Mouse (Mus musculus) forebrain, embryonic 11.5 days (tissue): ENCODE results near the gene Ehd4. TPM values are rescaled to one million over a fixed set of nuclear protein-coding genes. Genes with fewer than 3 reads are reported as not detected.

Source experiments
- ATAC-seq: fragments of 200-750 bp; cut with Nextera tagmentation; replicated peaks from 2 replicates; pipeline ENCODE4 v1.8.0; 2017; ENCODE audit warnings: moderate TSS enrichment; ENCODE audit not compliant: low FRiP score
- DNase-seq: peaks from one replicate; pipeline ENCODE4 v3.0.0-alpha.2; 2017; ENCODE audit warnings: low spot score
- H3K27ac ChIP-seq: fragments of 300-500 bp; sonication (generic); 2 replicates; pipeline ENCODE4 v1.5.1; 2014; ENCODE audit warnings: low read depth, low read length
- H3K27me3 ChIP-seq: fragments of 300-500 bp; sonication (generic); 2 replicates; pipeline ENCODE4 v1.6.1; 2014; ENCODE audit warnings: mild to moderate bottlenecking, low read length, mixed read lengths; ENCODE audit not compliant: control insufficient read depth, insufficient read depth
- H3K36me3 ChIP-seq: fragments of 300-500 bp; sonication (generic); 2 replicates; pipeline ENCODE4 v1.6.1; 2014; ENCODE audit warnings: mild to moderate bottlenecking, low read length, moderate library complexity, mixed read lengths; ENCODE audit not compliant: control insufficient read depth, insufficient read depth
- H3K4me1 ChIP-seq: fragments of 300-500 bp; sonication (generic); replicated peaks from 2 replicates; pipeline ENCODE4 v1.6.1; 2014; ENCODE audit warnings: low read length, mixed read lengths; ENCODE audit not compliant: control insufficient read depth, insufficient read depth
- H3K4me2 ChIP-seq: fragments of 300-500 bp; sonication (generic); 2 replicates; pipeline ENCODE4 v1.6.1; 2014; ENCODE audit warnings: low read depth, mild to moderate bottlenecking, low read length, moderate library complexity, mixed read lengths; ENCODE audit not compliant: severe bottlenecking
- H3K4me3 ChIP-seq: fragments of 300-500 bp; sonication (generic); 2 replicates; pipeline ENCODE4 v1.5.1; 2014; ENCODE audit warnings: low read depth, low read length
- H3K9ac ChIP-seq: fragments of 300-500 bp; sonication (generic); 2 replicates; pipeline ENCODE4 v1.6.1; 2014; ENCODE audit warnings: low read length
- H3K9me3 ChIP-seq: fragments of 300-500 bp; sonication (generic); 2 replicates; pipeline ENCODE4 v1.6.1; 2016; ENCODE audit warnings: low read length, mixed read lengths; ENCODE audit not compliant: control insufficient read depth
- WGBS: fragments of 180-500 bp; shearing (Covaris S2); extraction: QIAGEN DNeasy Blood & Tissue Kit; methylation state at CpG from one replicate; pipeline ENCODE4 v1.1.7; 2014; 5-methylcytosine and 5-hydroxymethylcytosine counted together
- polyA plus RNA-seq: library from polyadenylated mRNA; unstranded; fragments of >200 nt; fragmentation: Nextera tagmentation; extraction: Ambion mirVana; gene quantifications from 2 replicates; pipeline ENCODE4 v1.2.1, GENCODE M21; 2014

Ehd4 gene
- polyA plus RNA-seq, 1 experiment from 2014 or later: 13.1 TPM

DNA sequence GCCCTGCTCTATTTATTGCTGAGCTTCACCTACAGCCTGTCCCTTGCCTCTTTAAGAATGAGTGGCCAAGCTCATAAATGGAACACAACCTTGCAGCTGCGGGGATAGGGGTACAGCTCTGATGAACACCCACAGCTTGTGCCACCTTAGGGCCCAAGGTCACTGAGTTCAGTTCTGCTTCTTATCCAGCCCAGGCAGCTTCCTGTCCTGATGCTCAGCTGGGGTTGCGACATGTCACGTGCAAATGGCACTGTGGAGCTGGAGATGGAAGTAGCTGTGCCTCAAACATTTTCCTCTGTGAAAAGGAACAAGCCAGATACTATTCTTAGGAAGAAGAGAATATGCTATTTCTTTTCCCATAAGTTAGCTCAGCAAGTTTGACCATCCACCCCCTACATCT, 54.5 kb downstream of the Ehd4 start:
- Histone ChIP-seq H3K9me3 (no peaks in the 10 kb centered on the region), H3K4me1 (no peaks in the 10 kb centered on the region), H3K27me3 (no peaks in the 10 kb centered on the region), H3K4me2 (no peak overlapping the region), H3K9ac (no peak overlapping the region), H3K4me3 (no peak overlapping the region), H3K36me3 (no peaks in the 10 kb centered on the region), H3K27ac (no peak overlapping the region)
- ATAC-seq: no peak
- no peak for DNase-seq
- WGBS: 81% methylated on average over 3 of the region's 3 CpGs

DNA sequence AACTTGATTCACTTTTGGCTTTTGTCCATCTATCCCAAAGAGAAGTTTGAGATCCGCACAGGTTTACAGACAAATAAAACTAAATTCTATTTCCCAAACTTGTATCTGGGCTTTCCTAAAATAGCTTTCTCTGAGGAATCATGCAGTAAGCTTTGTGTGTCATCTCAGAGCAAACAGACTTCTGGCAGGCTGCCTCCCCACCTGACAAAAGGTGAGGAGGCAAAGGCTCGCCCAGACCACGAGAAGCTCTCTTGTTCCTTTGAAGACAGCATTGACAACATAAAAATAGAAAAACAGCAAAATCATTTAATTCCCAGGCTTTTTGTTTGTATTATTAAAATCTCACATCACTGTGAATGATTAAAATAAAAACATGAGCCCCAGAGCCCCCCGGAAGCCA, 55.1 kb downstream of the Ehd4 start:
- no peaks in the 10 kb centered on the region for H3K27me3 ChIP-seq
- no peaks in the 10 kb centered on the region for H3K9me3 ChIP-seq
- ATAC-seq (no peak), DNase-seq (no peak)
- H3K4me3 ChIP-seq: no peak overlapping the region
- WGBS: 89% methylated on average over 4 of the region's 4 CpGs
- no peak overlapping the region for H3K27ac ChIP-seq
- H3K4me1 ChIP-seq: no peaks in the 10 kb centered on the region
- no peak overlapping the region for H3K4me2 ChIP-seq
- H3K9ac ChIP-seq: no peak overlapping the region
- H3K36me3 ChIP-seq: no peaks in the 10 kb centered on the region

DNA sequence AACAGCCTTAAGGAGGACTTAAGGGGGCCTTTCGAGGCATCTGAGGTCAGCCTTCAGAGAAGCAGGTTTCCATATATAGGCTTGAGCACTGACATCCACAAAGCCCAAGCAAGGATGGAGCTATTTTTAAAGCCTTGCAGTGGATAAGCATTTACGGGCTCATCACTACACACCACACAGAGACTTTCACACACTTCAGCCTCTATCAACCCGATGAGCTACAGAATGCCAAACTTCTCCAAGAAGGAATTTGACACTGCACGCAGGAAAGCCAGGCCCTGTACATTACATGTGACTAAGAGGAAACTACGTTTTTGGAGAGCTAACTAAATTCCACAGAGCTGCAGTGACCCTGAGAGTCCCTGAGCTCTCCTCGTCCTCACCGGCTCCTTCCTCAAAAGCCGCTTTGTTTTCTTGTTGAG, 55.6 kb downstream of the Ehd4 start:
- WGBS: 78% methylated on average over 8 of the region's 8 CpGs
- Histone ChIP-seq H3K27ac (no peak overlapping the region), H3K4me2 (no peak overlapping the region), H3K4me1 (no peaks in the 10 kb centered on the region), H3K36me3 (no peaks in the 10 kb centered on the region), H3K27me3 (no peaks in the 10 kb centered on the region), H3K4me3 (no peak overlapping the region), H3K9ac (no peak overlapping the region), H3K9me3 (no peaks in the 10 kb centered on the region)
- no peak for ATAC-seq
- no peak for DNase-seq

DNA sequence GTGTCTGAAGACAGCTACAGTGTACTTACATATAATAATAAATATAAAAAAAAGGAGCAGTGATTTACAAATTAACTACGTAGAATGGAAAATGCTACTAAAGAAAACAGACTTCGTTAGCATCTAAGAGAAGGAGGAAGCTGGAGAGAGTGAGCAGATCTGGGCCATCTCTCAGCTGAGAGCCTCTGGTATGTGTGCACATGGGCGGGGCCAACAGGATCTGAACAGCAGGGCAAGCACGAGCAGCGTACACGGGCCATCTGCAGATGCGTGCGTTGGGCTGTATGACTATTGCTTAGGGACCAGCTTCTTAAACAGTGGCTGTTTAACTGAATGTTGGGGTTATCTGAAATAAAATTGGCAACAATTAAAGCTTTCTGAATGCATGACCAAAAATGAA, 56.5 kb downstream of the Ehd4 start:
- no peak overlapping the region for H3K9ac ChIP-seq
- no peaks in the 10 kb centered on the region for H3K36me3 ChIP-seq
- H3K27ac ChIP-seq: no peak overlapping the region
- DNase-seq (no peak), ATAC-seq (no peak)
- H3K4me3 ChIP-seq: no peak overlapping the region
- no peaks in the 10 kb centered on the region for H3K27me3 ChIP-seq
- H3K4me2 ChIP-seq: no peak overlapping the region
- WGBS: 93% methylated on average over 8 of the region's 8 CpGs
- H3K9me3 ChIP-seq: no peaks in the 10 kb centered on the region
- no peaks in the 10 kb centered on the region for H3K4me1 ChIP-seq

DNA sequence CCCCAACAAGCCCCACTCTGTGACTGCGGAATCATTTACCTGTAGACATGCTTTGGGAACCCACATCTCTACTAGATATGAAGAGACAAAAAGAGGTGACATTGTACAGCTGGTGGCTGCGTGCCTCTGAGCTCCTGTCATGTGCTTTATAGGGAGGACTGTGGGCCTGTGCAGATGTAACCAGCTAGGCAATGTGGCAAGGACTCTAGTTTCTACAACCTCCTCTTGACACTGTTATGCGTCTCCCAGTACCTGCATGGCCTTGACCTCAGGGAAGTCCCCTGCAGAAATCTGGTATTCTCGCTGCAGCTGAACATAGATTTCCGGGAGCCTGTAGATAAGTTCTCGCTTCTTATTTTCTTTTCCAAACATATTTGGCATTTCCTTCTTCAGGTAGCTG, 57.7 kb downstream of the Ehd4 start:
- no peak overlapping the region for H3K4me3 ChIP-seq
- H3K27me3 ChIP-seq: no peaks in the 10 kb centered on the region
- H3K27ac ChIP-seq: no peak overlapping the region
- H3K4me1 ChIP-seq: no peaks in the 10 kb centered on the region
- ATAC-seq: no peak
- DNase-seq: no peak
- H3K36me3 ChIP-seq: no peaks in the 10 kb centered on the region
- H3K9me3 ChIP-seq: no peaks in the 10 kb centered on the region
- WGBS: 94% methylated on average over 6 of the region's 6 CpGs
- H3K4me2 ChIP-seq: no peak overlapping the region
- H3K9ac ChIP-seq: no peak overlapping the region

DNA sequence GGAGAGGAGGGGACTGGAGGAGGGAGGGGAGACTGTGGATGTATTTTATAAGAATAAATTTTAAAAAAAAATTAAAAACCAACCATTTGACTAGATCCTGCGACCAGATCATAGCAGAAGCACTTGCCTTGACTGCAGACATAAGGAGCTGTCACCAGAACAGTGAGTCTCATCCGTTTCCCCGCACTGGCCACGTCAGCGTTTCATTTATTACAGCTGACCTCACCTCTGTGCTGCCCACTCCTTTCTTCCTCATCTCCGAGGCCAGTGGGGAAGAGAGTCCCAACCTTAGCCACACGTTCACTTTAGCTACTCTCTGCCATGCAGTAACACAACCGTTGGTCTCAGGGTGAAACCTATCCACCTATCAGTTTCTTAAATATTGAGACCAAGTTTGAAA, 58.2 kb downstream of the Ehd4 start:
- 82% methylated on average over 8 of the region's 8 CpGs for WGBS
- DNase-seq (no peak), ATAC-seq (no peak)
- Histone ChIP-seq H3K4me3 (no peak overlapping the region), H3K9ac (no peak overlapping the region), H3K36me3 (no peaks in the 10 kb centered on the region), H3K9me3 (no peaks in the 10 kb centered on the region), H3K4me2 (no peak overlapping the region), H3K4me1 (no peaks in the 10 kb centered on the region), H3K27ac (no peak overlapping the region), H3K27me3 (no peaks in the 10 kb centered on the region)

DNA sequence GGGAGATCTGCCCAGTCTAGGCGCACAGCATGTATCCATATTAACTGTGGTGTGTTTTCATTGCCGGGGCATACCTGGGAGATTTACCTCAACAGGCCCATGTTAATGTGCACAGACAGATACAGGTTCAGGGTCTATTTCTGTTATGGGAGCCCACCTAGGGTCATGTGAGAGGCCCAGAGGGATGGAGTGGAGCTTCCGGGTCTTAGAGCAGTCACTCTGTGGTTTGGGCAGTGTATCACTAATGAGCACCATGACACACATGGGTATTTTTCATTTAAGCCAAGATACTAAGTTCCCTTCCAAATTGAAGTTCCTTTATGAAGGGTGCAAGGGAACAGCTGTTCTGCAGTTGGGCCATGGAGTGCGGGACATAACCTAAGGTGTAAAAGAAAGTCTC, 59.2 kb downstream of the Ehd4 start:
- H3K27me3 ChIP-seq: no peaks in the 10 kb centered on the region
- no peak overlapping the region for H3K27ac ChIP-seq
- H3K4me1 ChIP-seq: no peaks in the 10 kb centered on the region
- 94% methylated on average over 4 of the region's 4 CpGs for WGBS
- no peaks in the 10 kb centered on the region for H3K36me3 ChIP-seq
- H3K4me2 ChIP-seq: no peak overlapping the region
- H3K9me3 ChIP-seq: no peaks in the 10 kb centered on the region
- ATAC-seq: no peak
- no peak overlapping the region for H3K9ac ChIP-seq
- DNase-seq: no peak
- H3K4me3 ChIP-seq: no peak overlapping the region

DNA sequence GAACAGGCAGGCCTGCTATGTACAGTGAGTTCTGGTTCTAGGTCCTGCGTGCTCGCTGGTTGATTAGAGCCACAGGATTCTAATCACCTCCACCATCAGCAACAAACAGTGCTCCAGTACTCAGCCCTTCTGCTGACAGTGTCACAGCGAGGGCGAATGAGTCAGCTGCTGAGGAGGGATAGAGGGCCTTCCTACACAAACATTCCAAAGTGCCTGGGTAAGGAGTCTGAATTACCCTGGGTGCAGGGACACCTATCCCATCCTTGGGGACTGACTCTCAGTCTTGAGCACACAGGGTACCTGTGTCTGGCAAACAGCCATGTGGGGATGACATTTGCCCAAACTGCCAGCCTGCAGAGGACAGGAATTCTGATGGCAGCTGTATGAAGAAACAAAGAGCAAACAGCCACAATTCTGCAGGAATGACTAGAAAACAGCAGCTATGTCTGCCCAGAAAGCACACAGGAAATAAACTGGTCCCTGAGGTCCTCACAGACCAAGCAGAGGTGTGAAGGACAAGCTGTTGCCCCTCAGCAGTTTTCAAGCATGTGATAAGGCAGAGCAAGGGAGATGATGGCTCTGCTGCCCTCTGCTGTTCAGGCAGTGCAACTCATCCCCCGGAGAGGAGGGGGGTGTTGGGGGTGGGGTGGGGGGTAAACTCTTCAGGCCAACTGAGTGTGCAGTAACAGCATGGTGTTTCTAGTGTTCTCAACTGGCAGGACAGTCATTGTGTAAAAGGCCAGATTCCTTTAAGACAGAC, 60.6 kb downstream of the Ehd4 start:
- Histone ChIP-seq H3K4me2 (no peak overlapping the region), H3K27me3 (no peaks in the 10 kb centered on the region), H3K9me3 (no peaks in the 10 kb centered on the region), H3K36me3 (no peaks in the 10 kb centered on the region), H3K4me1 (no peaks in the 10 kb centered on the region), H3K9ac (no peak overlapping the region), H3K27ac (no peak overlapping the region), H3K4me3 (no peak overlapping the region)
- 67% methylated on average over 5 of the region's 5 CpGs for WGBS
- ATAC-seq (no peak), DNase-seq (peak; percentile 77)

DNA sequence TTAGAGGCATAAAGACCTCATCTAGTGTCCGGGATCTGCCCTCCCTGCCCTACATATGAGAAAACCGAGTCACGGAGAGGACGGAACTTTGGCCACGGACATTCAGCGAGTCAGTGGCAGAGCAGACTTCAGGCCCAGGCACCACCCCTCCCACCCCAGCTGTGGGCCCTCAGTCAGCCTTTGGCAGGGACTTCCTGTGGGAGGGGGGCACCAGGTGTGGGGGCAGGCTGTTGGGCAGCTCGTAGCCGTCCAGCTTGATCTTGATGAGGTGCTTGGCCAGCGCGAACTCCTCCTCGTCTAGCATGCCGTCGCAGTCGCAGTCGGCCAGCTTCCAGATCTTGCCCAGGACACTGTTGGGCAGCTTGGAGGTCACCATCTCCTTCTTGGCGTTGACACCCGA, 63.4 kb downstream of the Ehd4 start:
- Histone ChIP-seq H3K4me2 (no peak overlapping the region), H3K4me3 (no peak overlapping the region), H3K27me3 (no peaks in the 10 kb centered on the region), H3K4me1 (no peaks in the 10 kb centered on the region), H3K9ac (no peak overlapping the region), H3K36me3 (no peaks in the 10 kb centered on the region), H3K9me3 (no peaks in the 10 kb centered on the region), H3K27ac (no peak overlapping the region)
- 94% methylated on average over 17 of the region's 17 CpGs for WGBS
- ATAC-seq: no peak
- DNase-seq: no peak
